Comparison of ENCODE assay signal across 27 mouse cellular contexts in genomic region chr10:90493996-90494642, GRCm38 (mm10).
DNase-seq lines count a peak whose midpoint lies in the region; ATAC-seq and TF ChIP-seq lines count a peak whose summit lies in the region.
"Had no signal": no experiment of that assay in that cellular context is flagged by ENCODE, and none has a peak within 500 bp of the region (broad histone marks: within the 10 kb centered on the region; RNA-seq: fewer than 3 reads in every experiment).

No protein-coding gene starts in this region.

- DNase-seq in layer of hippocampus, adult 2 months (ENCODE audit: low spot score in 2 of 2): no peak
- no peak for DNase-seq in layer of hippocampus, postnatal 10 days (ENCODE audit: low spot score in 2 of 2)
- DNase-seq in midbrain, postnatal 0 days (ENCODE audit: low spot score): peak; percentile 57
- no peak for DNase-seq in midbrain, embryonic 10.5 days (ENCODE audit: low spot score)
- no peak for DNase-seq in kidney, adult 9 months
- DNase-seq: B cell, adult 2 months; gastrocnemius, postnatal 36 days; heart, adult 2 months; kidney, postnatal 36 days; lung, adult 18-20 months; lung, postnatal 10 days; thymus, adult 18-20 months; thymus, postnatal 36 days had no signal

- peaks cover 10% of the 10 kb centered on the region for H3K4me1 ChIP-seq in forebrain, embryonic 16.5 days (replicated peaks; ENCODE audit: control insufficient read depth, insufficient read depth, low read length)
- H3K4me1 ChIP-seq in forebrain, embryonic 13.5 days: peaks cover 4% of the 10 kb centered on the region; the same call in 1 of the 2 replicates
- H3K4me1 ChIP-seq in midbrain, postnatal 0 days (ENCODE audit: insufficient read depth, low read length): 0 out of 2 replicates have a peak, but pooled peaks cover 3% of the 10 kb centered on the region
- peaks cover 3% of the 10 kb centered on the region; the same call in 1 of the 2 replicates for H3K4me1 ChIP-seq in midbrain, embryonic 10.5 days
- H3K4me1 ChIP-seq: embryonic facial prominence, embryonic 15.5 days; kidney, embryonic 15.5 days; limb, embryonic 12.5 days; liver, embryonic 12.5 days; stomach, embryonic 15.5 days had no signal

- H3K27ac ChIP-seq in forebrain, embryonic 16.5 days (ENCODE audit: low read length): peak overlapping the region; percentile 37; the same call in 1 of the 2 replicates
- H3K27ac ChIP-seq in forebrain, embryonic 13.5 days: no peak overlapping the region
- H3K27ac ChIP-seq in layer of hippocampus, adult 2 months: peak overlapping the region; percentile 53
- H3K27ac ChIP-seq in midbrain, postnatal 0 days (ENCODE audit: low read depth, low read length): no peak overlapping the region
- H3K27ac ChIP-seq in midbrain, embryonic 10.5 days (replicated peaks): no peak overlapping the region
- H3K27ac ChIP-seq: embryonic facial prominence, embryonic 15.5 days; heart, adult 2 months; kidney, embryonic 15.5 days; limb, embryonic 12.5 days; liver, embryonic 12.5 days; stomach, embryonic 15.5 days had no signal

- H3K27me3 ChIP-seq in forebrain, embryonic 16.5 days (replicated peaks; ENCODE audit: control insufficient read depth, insufficient read depth, low read length): no peaks in the 10 kb centered on the region
- H3K27me3 ChIP-seq in forebrain, embryonic 13.5 days: no peaks in the 10 kb centered on the region
- no peaks in the 10 kb centered on the region for H3K27me3 ChIP-seq in midbrain, postnatal 0 days (ENCODE audit: insufficient read depth, low read length)
- H3K27me3 ChIP-seq in midbrain, embryonic 10.5 days (ENCODE audit: low read depth, poor library complexity, severe bottlenecking): no peaks in the 10 kb centered on the region
- H3K27me3 ChIP-seq: CH12.LX; embryonic facial prominence, embryonic 15.5 days; kidney, embryonic 15.5 days; limb, embryonic 12.5 days; liver, embryonic 12.5 days; neural tube, embryonic 13.5 days; Patski; stomach, embryonic 15.5 days had no signal

- H3K36me3 ChIP-seq in forebrain, embryonic 16.5 days (ENCODE audit: control insufficient read depth, insufficient read depth): no peaks in the 10 kb centered on the region
- no peaks in the 10 kb centered on the region for H3K36me3 ChIP-seq in forebrain, embryonic 13.5 days (ENCODE audit: poor library complexity, severe bottlenecking)
- H3K36me3 ChIP-seq in midbrain, postnatal 0 days (ENCODE audit: insufficient read depth, low read length): no peaks in the 10 kb centered on the region
- H3K36me3 ChIP-seq in midbrain, embryonic 10.5 days: no peaks in the 10 kb centered on the region
- H3K36me3 ChIP-seq: embryonic facial prominence, embryonic 15.5 days; G1E; kidney, embryonic 15.5 days; limb, embryonic 12.5 days; liver, embryonic 12.5 days; neural tube, embryonic 13.5 days; stomach, embryonic 15.5 days had no signal

- no peak overlapping the region for H3K4me2 ChIP-seq in forebrain, embryonic 16.5 days (ENCODE audit: low read length)
- H3K4me2 ChIP-seq in forebrain, embryonic 13.5 days: no peak overlapping the region
- H3K4me2 ChIP-seq in midbrain, postnatal 0 days (ENCODE audit: low read depth, low read length, poor library complexity, severe bottlenecking): no peak overlapping the region
- H3K4me2 ChIP-seq: embryonic facial prominence, embryonic 15.5 days; kidney, embryonic 15.5 days; limb, embryonic 12.5 days; liver, embryonic 12.5 days; midbrain, embryonic 11.5 days; neural tube, embryonic 13.5 days; stomach, embryonic 15.5 days had no signal

- H3K4me3 ChIP-seq in forebrain, embryonic 16.5 days (replicated peaks; ENCODE audit: low read length): no peak overlapping the region
- no peak overlapping the region for H3K4me3 ChIP-seq in forebrain, embryonic 13.5 days
- no peak overlapping the region for H3K4me3 ChIP-seq in layer of hippocampus, adult 2 months
- H3K4me3 ChIP-seq in midbrain, postnatal 0 days (ENCODE audit: low read depth, low read length): no peak overlapping the region
- H3K4me3 ChIP-seq in midbrain, embryonic 10.5 days: no peak overlapping the region
- H3K4me3 ChIP-seq: embryonic facial prominence, embryonic 15.5 days; heart, adult 2 months; kidney, embryonic 15.5 days; limb, embryonic 12.5 days; liver, embryonic 12.5 days; myocyte; neural tube, embryonic 13.5 days; stomach, embryonic 15.5 days had no signal

- 61% methylated on average over 3 of the region's 3 CpGs for WGBS in forebrain, embryonic 16.5 days
- 67% methylated on average over 3 of the region's 3 CpGs for WGBS in forebrain, embryonic 13.5 days
- WGBS in midbrain, postnatal 0 days: 36% methylated on average over 3 of the region's 3 CpGs
- WGBS in midbrain, embryonic 10.5 days: 88% methylated on average over 3 of the region's 3 CpGs

- no peak overlapping the region for H3K9ac ChIP-seq in forebrain, embryonic 16.5 days (replicated peaks; ENCODE audit: low read depth, low read length)
- H3K9ac ChIP-seq in forebrain, embryonic 13.5 days: no peak overlapping the region
- H3K9ac ChIP-seq in midbrain, postnatal 0 days (replicated peaks; ENCODE audit: low read length, poor library complexity, severe bottlenecking): no peak overlapping the region
- H3K9ac ChIP-seq: embryonic facial prominence, embryonic 15.5 days; kidney, embryonic 15.5 days; limb, embryonic 12.5 days; liver, embryonic 12.5 days; neural tube, embryonic 13.5 days; stomach, embryonic 15.5 days had no signal

- H3K9me3 ChIP-seq in forebrain, embryonic 16.5 days (ENCODE audit: control insufficient read depth, low read length): no peaks in the 10 kb centered on the region
- no peaks in the 10 kb centered on the region for H3K9me3 ChIP-seq in forebrain, embryonic 13.5 days (replicated peaks)
- no peaks in the 10 kb centered on the region for H3K9me3 ChIP-seq in midbrain, postnatal 0 days (ENCODE audit: low read length)
- no peaks in the 10 kb centered on the region for H3K9me3 ChIP-seq in midbrain, embryonic 10.5 days (replicated peaks)
- H3K9me3 ChIP-seq: embryonic facial prominence, embryonic 15.5 days; kidney, embryonic 15.5 days; limb, embryonic 12.5 days; neural tube, embryonic 13.5 days; stomach, embryonic 15.5 days had no signal

- no peak for TF ChIP-seq CTCF in layer of hippocampus, adult 2 months (conservative IDR thresholded peaks at IDR 0.05)
- TF ChIP-seq CTCF in midbrain, postnatal 0 days (IDR thresholded peaks at IDR 0.05): no peak

- no peak for ATAC-seq in forebrain, embryonic 16.5 days
- no peak for ATAC-seq in forebrain, embryonic 13.5 days
- ATAC-seq in midbrain, postnatal 0 days (ENCODE audit: low FRiP score): no peak
- ATAC-seq: intestine, postnatal 0 days; liver, embryonic 12.5 days; Patski had no signal

Comparison
In these comparisons a context has a peak if more than half of its experiments do, and no peak if none do; other contexts are left out.
1. H3K27ac ChIP-seq: peak in forebrain, embryonic 16.5 days (single experiment) and layer of hippocampus, adult 2 months (single experiment); none in forebrain, embryonic 13.5 days (single experiment), midbrain, postnatal 0 days (single experiment) and midbrain, embryonic 10.5 days (single experiment).